Mouse (Mus musculus) C2C12 (cell line): Measurements from ENCODE around the gene Cacna1g. TPM values are rescaled to one million over a fixed set of nuclear protein-coding genes. Genes with fewer than 3 reads are reported as not detected.
"Not testable (repeated sequence)": the region's sequence is repeated elsewhere in the genome, so short reads cannot be mapped to it uniquely, and the experiment has no call there.

ENCODE experiments used
- H3K27me3 ChIP-seq: one replicate; pipeline ENCODE4 v1.6.1; 2011; ENCODE audit not compliant: control insufficient read depth, insufficient read depth, insufficient read length
- H3K36me3 ChIP-seq: one replicate; pipeline ENCODE4 v1.6.1; 2011; ENCODE audit not compliant: control insufficient read depth, insufficient read depth
- H3K4me3 ChIP-seq: one replicate; pipeline ENCODE4 v1.5.1; 2011; ENCODE audit warnings: mild to moderate bottlenecking, control low read depth; ENCODE audit not compliant: poor library complexity, insufficient read depth, severe bottlenecking
- H3K79me2 ChIP-seq: one replicate; pipeline ENCODE4 v1.6.1; 2011; ENCODE audit not compliant: control insufficient read depth, insufficient read depth
- H3K79me3 ChIP-seq: one replicate; pipeline ENCODE4 v1.6.1; 2011; ENCODE audit warnings: low read depth, control low read depth
- H3ac ChIP-seq: one replicate; pipeline ENCODE3; 2011; ENCODE audit warnings: low read depth; ENCODE audit not compliant: control insufficient read depth, insufficient read length
- CEBPB ChIP-seq: IDR thresholded peaks from one replicate; pipeline ENCODE4 v1.6.1; 2011; ENCODE audit warnings: low read depth, mild to moderate bottlenecking, control low read depth, moderate library complexity
- CTCF ChIP-seq: IDR thresholded peaks from one replicate; pipeline ENCODE4 v1.5.1; 2011; ENCODE audit not compliant: control insufficient read depth, insufficient read depth, insufficient read length
- FOSL1 ChIP-seq: IDR thresholded peaks from one replicate; pipeline ENCODE4 v1.8.0; 2011; ENCODE audit warnings: mild to moderate bottlenecking, low read length; ENCODE audit not compliant: poor library complexity, insufficient read depth, severe bottlenecking
- MAX ChIP-seq: IDR thresholded peaks from one replicate; pipeline ENCODE4 v1.6.1; 2011; ENCODE audit warnings: mild to moderate bottlenecking, control low read depth
- MYOD1 ChIP-seq: IDR thresholded peaks from one replicate; pipeline ENCODE4 v1.6.1; 2011; ENCODE audit warnings: low read depth; ENCODE audit not compliant: control insufficient read depth, insufficient read length
- MYOG ChIP-seq: IDR thresholded peaks from one replicate; pipeline ENCODE4 v1.6.1; 2011; ENCODE audit not compliant: control insufficient read depth, insufficient read length; ENCODE audit errors: extremely low read depth
- USF1 ChIP-seq: IDR thresholded peaks from one replicate; pipeline ENCODE4 v1.6.1; 2011; ENCODE audit warnings: low read depth, mild to moderate bottlenecking, control low read depth, moderate library complexity
- polyA plus RNA-seq: library from polyadenylated mRNA; unstranded; fragments of >200 nt; fragmentation: generic; extraction: Trizol; gene quantifications from one replicate; pipeline ENCODE4 v1.2.1, GENCODE M21; 2012; ENCODE audit warnings: missing spikeins

The Cacna1g gene
- polyA plus RNA-seq, 1 experiment: 0.04 TPM

DNA sequence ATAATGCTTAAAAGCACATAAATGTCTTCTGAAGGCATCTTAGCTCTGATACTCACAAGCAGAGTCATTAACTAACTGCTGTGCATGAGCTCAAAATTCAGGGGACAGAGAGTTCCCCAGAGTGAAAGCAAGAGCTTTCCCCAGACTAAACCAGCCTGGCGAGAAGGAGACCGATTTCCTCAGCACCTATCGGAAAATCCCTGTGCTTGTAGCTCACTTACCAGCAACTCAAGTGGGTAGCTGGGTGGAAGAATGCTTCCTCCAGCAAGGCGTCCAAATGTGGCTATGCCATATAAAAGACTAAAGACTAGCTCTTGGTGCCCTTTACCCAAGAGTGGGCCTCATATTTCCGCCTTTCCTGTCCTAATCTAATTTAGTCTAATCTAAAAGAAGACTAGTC is 71.3 kb downstream of the Cacna1g start:
- Histone ChIP-seq H3K79me3 (no peaks in the 10 kb centered on the region), H3K79me2 (no peaks in the 10 kb centered on the region), H3K36me3 (no peaks in the 10 kb centered on the region), H3K4me3 (no peak overlapping the region), H3ac (no peak overlapping the region), H3K27me3 (no peaks in the 10 kb centered on the region)
- TF ChIP-seq MYOD1 (no peak), FOSL1 (no peak), CEBPB (no peak), MYOG (no peak), USF1 (no peak), MAX (no peak), CTCF (no peak)

DNA sequence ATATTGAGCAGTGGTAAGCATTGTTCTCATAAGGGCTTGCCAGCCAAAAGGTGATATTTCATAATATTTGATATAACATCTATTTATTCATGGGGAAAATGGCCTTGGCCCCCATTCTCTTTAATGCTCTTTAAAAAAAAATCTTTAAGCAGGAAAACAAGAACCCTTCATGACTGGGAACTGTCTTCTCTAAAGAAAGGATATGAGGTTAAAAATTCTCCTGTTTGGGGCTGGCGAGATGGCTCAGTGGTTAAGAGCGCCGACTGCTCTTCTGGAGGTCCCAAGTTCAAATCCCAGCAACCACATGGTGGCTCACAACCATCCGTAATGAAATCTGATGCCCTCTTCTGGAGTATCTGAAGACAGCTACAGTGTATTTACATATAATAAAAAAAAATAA is 72.0 kb downstream of the Cacna1g start:
- H3K79me3 ChIP-seq: not testable (repeated sequence)

DNA sequence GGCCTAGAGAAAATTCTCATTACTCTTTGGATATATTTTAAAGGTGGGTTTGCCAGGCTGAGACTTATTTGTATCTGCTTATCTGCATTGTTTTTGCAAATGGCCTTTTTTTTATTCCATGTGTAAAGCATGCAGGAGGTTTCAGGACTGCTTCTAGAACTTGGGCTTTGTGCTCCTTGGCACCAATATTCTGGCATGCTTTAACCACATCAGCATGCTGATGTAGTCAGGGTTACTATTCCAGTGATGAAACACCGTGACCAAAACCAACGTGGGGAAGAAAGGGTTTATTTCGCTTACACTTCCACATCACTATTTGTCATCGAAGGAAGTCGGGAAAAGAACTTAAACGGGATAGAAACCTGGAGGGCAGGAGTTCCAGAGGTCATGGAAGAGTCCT is 73.0 kb downstream of the Cacna1g start:
- H3K79me2 ChIP-seq: no peaks in the 10 kb centered on the region
- TF ChIP-seq USF1 (no peak), MYOG (no peak), MAX (no peak), CTCF (no peak), FOSL1 (no peak), CEBPB (no peak), MYOD1 (no peak)
- no peak overlapping the region for H3K4me3 ChIP-seq
- no peaks in the 10 kb centered on the region for H3K79me3 ChIP-seq
- H3K36me3 ChIP-seq: no peaks in the 10 kb centered on the region
- no peaks in the 10 kb centered on the region for H3K27me3 ChIP-seq
- no peak overlapping the region for H3ac ChIP-seq

More for the DNA sequence above, 72.0 kb downstream of the Cacna1g start:
- not testable (repeated sequence) for H3K79me2 ChIP-seq, H3K27me3 ChIP-seq, H3K4me3 ChIP-seq, H3ac ChIP-seq, H3K36me3 ChIP-seq

DNA sequence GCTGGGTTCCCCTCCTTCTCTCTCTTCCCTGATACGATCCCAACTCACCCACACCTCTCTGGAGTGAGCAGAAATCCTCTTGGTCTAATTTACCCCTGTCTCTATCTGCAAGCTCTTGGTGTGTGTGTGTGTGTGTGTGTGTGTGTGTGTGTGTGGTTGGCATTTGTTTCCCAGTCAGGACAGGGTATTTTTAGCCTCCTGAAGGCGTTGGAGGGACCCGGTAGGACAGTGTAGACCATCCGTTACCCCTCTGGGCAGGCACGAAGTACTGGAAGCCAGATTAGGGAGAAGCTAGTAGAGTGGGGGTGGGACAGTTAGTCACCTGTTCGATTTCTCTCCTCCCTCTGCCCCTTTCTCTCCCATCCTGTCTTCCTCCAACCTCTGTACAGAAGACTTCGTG is 79.9 kb downstream of the Cacna1g start:
- no peak overlapping the region for H3K4me3 ChIP-seq
- no peaks in the 10 kb centered on the region for H3K79me3 ChIP-seq
- no peak overlapping the region for H3ac ChIP-seq
- no peaks in the 10 kb centered on the region for H3K79me2 ChIP-seq
- TF ChIP-seq MAX: no peak
- no peak for TF ChIP-seq USF1
- no peak for TF ChIP-seq CTCF
- no peak for TF ChIP-seq MYOD1
- TF ChIP-seq CEBPB: no peak
- TF ChIP-seq FOSL1: no peak
- no peak for TF ChIP-seq MYOG
- H3K36me3 ChIP-seq: no peaks in the 10 kb centered on the region
- peaks cover 16% of the 10 kb centered on the region for H3K27me3 ChIP-seq

DNA sequence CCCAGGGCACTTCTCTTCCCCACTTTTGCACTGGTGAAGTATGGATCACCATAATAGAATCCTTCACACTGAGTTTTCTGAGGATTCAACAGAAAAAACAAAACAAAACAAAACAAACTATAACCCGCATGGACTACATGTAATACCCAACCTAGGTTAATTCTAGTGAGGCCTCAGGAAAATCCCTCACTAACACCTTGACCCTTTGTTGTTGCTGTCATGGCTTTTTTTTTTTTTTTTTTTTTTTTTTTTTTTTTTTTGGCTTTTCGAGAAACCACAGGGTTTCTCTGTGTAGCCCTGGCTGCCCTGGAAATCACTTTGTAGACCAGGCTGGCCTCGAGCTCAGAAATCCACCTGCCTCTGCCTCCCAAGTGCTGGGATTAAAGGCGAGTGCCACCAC is 80.5 kb downstream of the Cacna1g start:
- not testable (repeated sequence) for H3K79me3 ChIP-seq, H3ac ChIP-seq, H3K79me2 ChIP-seq, H3K36me3 ChIP-seq, H3K4me3 ChIP-seq
- H3K27me3 ChIP-seq: peaks cover 16% of the 10 kb centered on the region

DNA sequence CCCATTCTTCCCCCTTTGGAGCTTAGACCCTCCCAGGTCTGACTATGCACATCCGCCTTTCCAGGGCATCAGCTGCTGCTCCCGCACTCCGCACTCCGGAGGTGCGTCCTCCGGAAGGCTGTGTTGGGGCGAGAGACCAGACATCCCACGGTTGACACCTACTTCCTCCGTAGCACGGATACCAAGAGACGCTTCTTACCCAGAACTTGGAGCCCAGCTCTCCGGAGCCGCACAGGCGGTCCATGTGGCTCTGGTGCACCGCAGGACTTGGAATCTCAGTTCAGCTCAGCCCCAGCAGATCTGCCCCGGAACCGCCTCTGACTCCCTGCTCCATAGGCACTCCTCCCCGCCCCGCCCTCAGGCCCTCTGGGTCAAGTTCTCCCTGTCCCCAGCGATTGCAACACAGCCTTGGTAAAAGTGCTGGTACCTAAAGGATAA is 81.3 kb downstream of the Cacna1g start, which contains the start of gene Abcc3:
Gene Abcc3, minus strand, starts transcription at position 326 of the 438 bp plus-strand sequence.
- Histone ChIP-seq H3K36me3 (no peaks in the 10 kb centered on the region), H3K4me3 (no peak within 1 kb of the TSS), H3K79me2 (no peaks in the 10 kb centered on the region), H3K27me3 (peaks cover 16% of the 10 kb centered on the region), H3ac (no peak within 1 kb of the TSS), H3K79me3 (no peaks in the 10 kb centered on the region)
- TF ChIP-seq CEBPB (peak; percentile 63), CTCF (no peak)

DNA sequence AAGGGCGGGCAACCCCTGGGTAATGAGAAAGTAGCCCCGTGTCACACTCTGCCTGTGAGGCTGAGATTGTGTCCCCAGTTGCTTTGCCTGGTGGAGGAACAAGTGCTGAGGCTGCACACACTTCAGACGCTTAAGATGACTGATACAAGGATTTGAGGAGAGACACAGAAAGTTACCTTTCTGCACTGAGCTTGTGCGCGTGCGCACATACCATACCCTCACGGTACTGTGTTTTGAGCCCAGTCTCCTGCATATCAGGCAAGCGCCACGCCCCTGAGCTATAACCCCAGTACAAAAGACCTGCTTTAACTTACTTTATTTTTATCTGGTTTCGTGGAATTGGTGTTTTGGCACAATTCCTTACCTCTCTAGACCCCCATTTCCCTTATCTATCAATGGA is 82.3 kb downstream of the Cacna1g start:
- peaks cover 16% of the 10 kb centered on the region for H3K27me3 ChIP-seq
- H3ac ChIP-seq: no peak overlapping the region
- no peaks in the 10 kb centered on the region for H3K36me3 ChIP-seq
- no peak for TF ChIP-seq MYOD1
- TF ChIP-seq FOSL1: no peak
- TF ChIP-seq MYOG: no peak
- no peak for TF ChIP-seq MAX
- no peak for TF ChIP-seq CTCF
- no peak for TF ChIP-seq CEBPB
- TF ChIP-seq USF1: no peak
- H3K4me3 ChIP-seq: no peak overlapping the region
- H3K79me2 ChIP-seq: no peaks in the 10 kb centered on the region
- H3K79me3 ChIP-seq: no peaks in the 10 kb centered on the region
